Mouse (Mus musculus): ENCODE measurements at regions not wholly inside any gene's neighbourhood (a gene's known extent, or its start where the extent isn't known, plus 50 kb on each side); places are given as distances from the start of the nearest gene placed in this dataset.

GRCm38 (mm10) chr10:54403223-54403926 lies 327.0 kb upstream of the Man1a start:
- TF ChIP-seq CTCF (IDR thresholded peaks at IDR 0.05) (no peak), EP300 (IDR thresholded peaks at IDR 0.05; ENCODE audit: insufficient read depth, low read depth, low read length) (no peak)

All from heart, adult 2 months (tissue).